Mouse (Mus musculus) spleen, adult 2 months (tissue): ENCODE measurements around the gene Znrd1as.

Experiments
- CTCF ChIP-seq: fragments of 200-500 bp; IDR thresholded peaks from 2 replicates; pipeline ENCODE4 v1.5.1; 2011; ENCODE audit warnings: mild to moderate bottlenecking, inconsistent platforms; ENCODE audit not compliant: insufficient read depth, insufficient read length, insufficient replicate concordance; ENCODE audit errors: extremely low read depth
- POLR2A ChIP-seq: fragments of 200-500 bp; IDR thresholded peaks from 2 replicates; pipeline ENCODE4 v1.6.1; 2011; ENCODE audit warnings: low read depth, low read length, inconsistent platforms

- TF ChIP-seq CTCF, result no peak
- TF ChIP-seq POLR2A, result no peak
Measured at GRCm38 (mm10) chr17:36947051-36947819, 11.2 kb upstream of the Znrd1as start.
